Comparison of ENCODE assay signal across 8 mouse cellular contexts in genomic region chrX:106013217-106013616, GRCm38 (mm10). TPM values are rescaled to one million over a fixed set of nuclear protein-coding genes. Genes with fewer than 3 reads are reported as not detected.
DNase-seq lines count a peak whose midpoint lies in the region; ATAC-seq and TF ChIP-seq lines count a peak whose summit lies in the region.

No protein-coding gene starts in this region.

- no peaks in the 10 kb centered on the region for H3K9me3 ChIP-seq in forebrain, postnatal 0 days (ENCODE audit: low read length)
- H3K9me3 ChIP-seq in forebrain, embryonic 15.5 days, result no peaks in the 10 kb centered on the region

- DNase-seq in forebrain, postnatal 0 days, result peak; percentile 70
- peak; percentile 26 to 75 for DNase-seq in spleen, postnatal 10 days (ENCODE audit: low spot score in 2 of 2)
- DNase-seq in spleen, adult 12 weeks (ENCODE audit: low spot score), result no peak
- peak; percentile 36 to 68 for DNase-seq in cerebellum, postnatal 25 days
- DNase-seq in kidney, postnatal 10 days, result peak; percentile 72
- peak; percentile 20 to 60 for DNase-seq in lung, postnatal 4 days
- DNase-seq in thymus, postnatal 10 days (ENCODE audit: low spot score in 2 of 2), result peak; percentile 16 to 29

- H3K4me2 ChIP-seq in forebrain, postnatal 0 days (ENCODE audit: low read depth), result no peak overlapping the region
- no peak overlapping the region for H3K4me2 ChIP-seq in forebrain, embryonic 15.5 days (replicated peaks)

- H3K9ac ChIP-seq in forebrain, postnatal 0 days, result no peak overlapping the region
- no peak overlapping the region for H3K9ac ChIP-seq in forebrain, embryonic 15.5 days (replicated peaks)

- TF ChIP-seq CTCF in forebrain, postnatal 0 days (IDR thresholded peaks at IDR 0.05; ENCODE audit: low read depth), result peak; percentile 70

- no peak overlapping the region for H3K27ac ChIP-seq in forebrain, postnatal 0 days (ENCODE audit: low read depth, low read length)
- H3K27ac ChIP-seq in forebrain, embryonic 15.5 days (replicated peaks), result no peak overlapping the region

- H3K4me1 ChIP-seq in forebrain, postnatal 0 days (ENCODE audit: insufficient read depth), result no peaks in the 10 kb centered on the region
- peaks cover 12% of the 10 kb centered on the region for H3K4me1 ChIP-seq in forebrain, embryonic 15.5 days

- no peak overlapping the region for H3K4me3 ChIP-seq in forebrain, postnatal 0 days (ENCODE audit: low read depth, low read length)
- no peak overlapping the region for H3K4me3 ChIP-seq in forebrain, embryonic 15.5 days

- ATAC-seq in forebrain, postnatal 0 days, result no peak
- no peak for ATAC-seq in forebrain, embryonic 15.5 days (replicated peaks)

- 29% methylated on average over 2 of the region's 2 CpGs for WGBS in forebrain, postnatal 0 days
- WGBS in forebrain, embryonic 15.5 days, result 21% methylated on average over 2 of the region's 2 CpGs

- H3K27me3 ChIP-seq in forebrain, postnatal 0 days (ENCODE audit: insufficient read depth, low read length), result no peaks in the 10 kb centered on the region
- H3K27me3 ChIP-seq in forebrain, embryonic 15.5 days, result no peaks in the 10 kb centered on the region

- H3K36me3 ChIP-seq in forebrain, postnatal 0 days (ENCODE audit: insufficient read depth), result no peaks in the 10 kb centered on the region
- H3K36me3 ChIP-seq in forebrain, embryonic 15.5 days, result no peaks in the 10 kb centered on the region

RNA-seq across cellular contexts. Expression of gene Magt1, which starts 1.5 kb away (rescaled TPM):
- 15.5 and 17.0 TPM in 2 replicates for total RNA-seq in forebrain, postnatal 0 days (2014; rRNA removed)
- polyA plus RNA-seq in forebrain, postnatal 0 days (2015; fragmentation: Nextera tagmentation; extraction: Ambion mirVana), result 8.5 and 12.3 TPM in 2 replicates
- 22.2 and 23.9 TPM in 2 replicates for polyA plus RNA-seq in forebrain, embryonic 15.5 days (2015; fragmentation: Nextera tagmentation; extraction: Ambion mirVana)

RNA-seq across cellular contexts. Expression of gene Cox7b, which starts 2.3 kb away (rescaled TPM):
- total RNA-seq in forebrain, postnatal 0 days (2014; rRNA removed), result 193 and 278 TPM in 2 replicates
- polyA plus RNA-seq in forebrain, postnatal 0 days (2015; fragmentation: Nextera tagmentation; extraction: Ambion mirVana), result 393 and 557 TPM in 2 replicates
- polyA plus RNA-seq in forebrain, embryonic 15.5 days (2015; fragmentation: Nextera tagmentation; extraction: Ambion mirVana), result 339 and 347 TPM in 2 replicates

RNA-seq across cellular contexts. Expression of gene Atp7a, which starts 13.9 kb away (rescaled TPM):
- total RNA-seq in forebrain, postnatal 0 days (2014; rRNA removed), result 11.7 and 14.6 TPM in 2 replicates
- 4.2 and 6.5 TPM in 2 replicates for polyA plus RNA-seq in forebrain, postnatal 0 days (2015; fragmentation: Nextera tagmentation; extraction: Ambion mirVana)
- 16.5 and 17.6 TPM in 2 replicates for polyA plus RNA-seq in forebrain, embryonic 15.5 days (2015; fragmentation: Nextera tagmentation; extraction: Ambion mirVana)
